Mouse (Mus musculus) MEL-GATA-1-ER (cell line): ENCODE results near the gene Pla2g4c.
"Not testable (repeated sequence)": the region's sequence is repeated elsewhere in the genome, so short reads cannot be mapped to it uniquely, and the experiment has no call there.

Experiments
- DNase-seq: peaks from one replicate; pipeline ENCODE4 v3.0.0-alpha.2; 2012; ENCODE audit warnings: low read depth; ENCODE audit errors: extremely low read depth

Gene Pla2g4c

DNA sequence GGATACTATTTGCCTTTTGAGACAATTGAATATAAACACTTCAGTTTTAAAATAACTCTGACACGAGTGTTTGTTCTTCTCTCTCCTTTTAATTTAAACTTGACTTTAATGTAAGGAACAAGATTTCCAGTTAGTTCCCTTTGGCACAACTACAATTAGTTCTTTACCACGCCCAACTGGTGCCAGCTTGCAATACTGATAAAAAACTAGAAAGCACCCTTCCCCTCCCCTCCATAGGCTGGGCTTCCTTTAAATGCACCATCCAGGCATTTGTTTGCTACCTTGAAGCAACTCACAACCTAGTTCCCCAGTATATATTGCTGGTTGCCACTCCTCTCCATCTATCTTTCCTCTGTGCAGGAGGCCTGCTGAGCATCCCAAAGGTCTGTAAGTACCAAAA is at the start of gene Pla2g4c:
TSS of gene Pla2g4c (plus strand) at position 340 of the 400 bp plus-strand sequence.
- peak; percentile 57 for DNase-seq

DNA sequence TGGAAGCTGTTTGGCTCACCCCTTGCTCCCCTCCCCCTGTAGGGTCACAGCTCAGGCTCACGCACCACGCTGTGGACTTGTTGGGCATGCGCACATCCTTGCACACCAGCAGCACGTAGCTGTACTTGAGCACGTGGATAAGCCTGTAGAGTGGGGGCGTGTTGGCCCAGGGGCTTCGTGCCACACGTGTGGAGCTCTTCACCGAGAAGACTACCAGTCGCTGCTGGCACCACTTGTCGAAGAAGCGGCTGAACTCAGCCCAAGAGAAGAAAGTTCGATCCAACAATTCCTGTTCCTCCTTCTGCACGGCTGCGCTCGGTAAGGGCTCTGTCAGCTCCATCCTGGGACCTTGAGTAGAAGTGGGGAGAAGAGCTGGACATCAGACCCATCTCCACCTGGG is 47.4 kb upstream of the Pla2g4c start, which contains the start of gene Lig1:
TSS of gene Lig1 (plus strand) at position 203 of the 400 bp plus-strand sequence.
- no peak for DNase-seq

DNA sequence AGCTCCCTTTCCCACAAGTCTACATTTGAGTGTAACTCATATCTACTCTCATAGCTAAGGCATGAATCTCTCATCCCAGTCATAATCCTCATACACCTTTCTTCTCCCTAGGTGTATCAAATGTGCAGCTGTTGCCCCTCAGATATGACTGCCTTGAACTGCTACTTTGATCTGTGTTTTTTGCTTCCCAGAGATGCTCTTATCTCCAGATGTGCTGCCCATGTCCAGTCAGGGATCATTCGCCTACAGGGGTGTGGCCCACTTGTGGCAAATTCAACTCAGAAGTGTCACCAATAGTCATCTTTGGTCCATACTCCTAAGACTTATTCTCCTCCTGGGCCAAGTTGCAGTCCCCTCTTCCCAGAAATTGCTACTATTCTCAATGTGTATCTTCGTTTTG is 46.6 kb upstream of the Pla2g4c start:
- no peak for DNase-seq

DNA sequence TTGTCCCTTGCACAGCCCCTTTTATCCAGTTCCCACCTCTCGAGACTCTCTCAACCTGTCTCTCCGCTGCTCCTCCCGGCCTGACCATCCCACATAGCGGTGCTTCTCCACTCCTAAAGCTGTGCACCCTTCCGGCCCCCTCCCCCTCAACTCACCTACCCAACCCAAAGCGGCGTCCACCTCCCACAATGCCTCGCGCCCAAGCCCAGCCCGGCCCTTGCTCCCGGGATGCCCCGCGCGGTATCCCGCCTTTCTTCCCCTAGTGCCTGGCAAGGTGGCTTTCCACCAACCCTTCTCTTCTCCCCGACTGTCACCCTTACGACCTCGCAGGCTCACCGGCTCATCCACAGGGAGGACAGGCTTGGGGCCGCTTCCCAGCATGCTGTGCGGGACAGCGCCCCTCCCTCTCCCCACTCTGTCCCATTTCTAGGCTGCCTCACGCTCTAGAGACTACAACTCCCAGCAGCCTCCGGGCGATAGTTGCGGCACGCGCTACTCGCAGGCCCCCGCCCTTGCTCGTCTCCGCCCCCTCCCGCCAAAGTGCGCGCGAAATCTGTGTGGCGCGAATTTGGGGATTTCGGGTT is 46.1 kb upstream of the Pla2g4c start, which contains the start of gene Zswim9:
TSS of gene Zswim9 (minus strand) at position 414 of the 584 bp plus-strand sequence.
- peak; percentile 79 for DNase-seq

DNA sequence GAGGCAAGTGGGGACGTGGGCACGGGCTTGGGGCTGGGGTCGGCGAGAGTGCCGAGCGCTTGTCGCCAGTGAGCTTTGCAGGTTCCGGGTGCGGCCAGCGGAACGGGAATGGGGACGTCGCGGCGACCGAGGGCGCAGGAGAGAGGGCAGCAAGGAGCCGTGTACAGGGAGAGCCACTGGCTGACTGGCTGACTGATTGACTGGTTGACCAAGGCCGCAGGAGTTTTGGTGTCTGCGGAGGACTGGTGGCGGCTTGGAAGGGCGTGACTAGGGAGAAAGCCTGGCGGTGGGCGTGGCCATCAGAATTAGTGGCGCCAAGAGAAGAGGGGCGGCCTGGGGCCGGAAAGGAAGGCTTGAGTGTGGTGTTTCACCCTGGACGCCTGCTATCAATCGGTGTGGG is 45.5 kb upstream of the Pla2g4c start:
- DNase-seq = not testable (repeated sequence)

DNA sequence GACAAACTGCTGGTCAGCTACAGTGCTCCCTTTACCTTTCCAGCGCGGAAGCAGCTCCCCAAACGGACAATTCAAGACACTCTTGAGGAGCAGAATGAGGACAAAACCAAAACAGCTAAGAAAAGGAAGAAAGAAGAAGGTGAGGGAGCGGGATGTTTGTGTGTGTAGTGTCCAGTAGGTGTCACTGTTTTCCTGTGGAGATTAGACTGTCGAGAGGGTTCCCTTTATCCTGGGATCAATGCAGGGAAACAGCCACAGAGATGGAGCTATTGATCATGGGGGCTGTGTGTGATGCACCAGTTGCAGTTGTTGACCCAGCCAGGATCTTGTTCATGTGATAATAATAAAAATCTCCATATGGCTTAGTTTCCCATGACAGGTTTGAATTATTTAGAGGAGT is 35.8 kb upstream of the Pla2g4c start:
- no peak for DNase-seq

DNA sequence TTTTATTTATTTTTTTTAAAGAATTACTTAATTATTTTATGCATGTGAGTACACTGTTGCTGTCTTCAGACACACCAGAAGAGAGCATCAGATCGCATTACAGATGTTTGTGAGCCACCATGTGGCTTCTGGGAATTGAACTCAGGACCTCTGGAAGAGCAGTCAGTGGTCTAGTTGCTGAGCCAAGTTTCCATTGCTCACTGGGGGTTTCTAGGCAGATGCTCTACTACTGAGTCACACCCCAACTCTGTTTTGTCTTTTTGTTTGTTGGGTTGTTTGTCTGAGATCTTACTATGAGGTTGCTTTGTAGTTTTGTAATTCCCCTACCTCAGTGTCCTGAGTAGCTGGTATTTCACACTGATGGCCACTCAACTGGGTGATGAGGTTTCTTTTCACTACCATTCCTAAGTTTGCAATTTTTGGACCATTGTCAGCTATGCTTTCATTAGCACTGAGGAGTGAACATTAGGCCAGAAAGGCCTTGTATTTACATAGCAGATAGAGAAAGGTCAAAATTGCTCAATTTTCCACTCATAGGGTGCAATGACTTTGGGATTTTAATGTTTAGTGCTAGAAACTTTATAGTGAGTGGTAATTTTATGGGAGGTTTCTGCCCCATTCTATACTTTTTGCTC is 34.3 kb upstream of the Pla2g4c start:
- DNase-seq = no peak

DNA sequence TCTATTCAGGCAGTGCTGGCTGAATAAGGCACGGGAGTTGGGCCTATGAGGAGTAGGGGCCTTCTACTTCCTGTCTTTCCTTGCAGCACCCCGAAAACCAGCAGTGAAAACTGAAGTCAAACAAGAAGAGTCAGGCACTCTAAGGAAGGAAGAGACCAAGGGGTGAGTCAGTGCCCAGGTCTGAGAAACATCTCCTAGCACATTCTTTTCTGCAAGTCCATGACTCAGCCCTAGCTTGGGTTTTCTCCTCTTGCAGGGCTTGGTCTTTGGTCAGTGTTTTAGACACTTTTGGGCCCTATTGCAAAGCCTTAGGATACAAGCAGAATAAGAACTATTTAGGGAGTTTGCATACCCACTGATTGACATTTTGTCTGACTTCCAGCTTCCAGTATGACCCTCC is 33.1 kb upstream of the Pla2g4c start:
- DNase-seq = no peak

DNA sequence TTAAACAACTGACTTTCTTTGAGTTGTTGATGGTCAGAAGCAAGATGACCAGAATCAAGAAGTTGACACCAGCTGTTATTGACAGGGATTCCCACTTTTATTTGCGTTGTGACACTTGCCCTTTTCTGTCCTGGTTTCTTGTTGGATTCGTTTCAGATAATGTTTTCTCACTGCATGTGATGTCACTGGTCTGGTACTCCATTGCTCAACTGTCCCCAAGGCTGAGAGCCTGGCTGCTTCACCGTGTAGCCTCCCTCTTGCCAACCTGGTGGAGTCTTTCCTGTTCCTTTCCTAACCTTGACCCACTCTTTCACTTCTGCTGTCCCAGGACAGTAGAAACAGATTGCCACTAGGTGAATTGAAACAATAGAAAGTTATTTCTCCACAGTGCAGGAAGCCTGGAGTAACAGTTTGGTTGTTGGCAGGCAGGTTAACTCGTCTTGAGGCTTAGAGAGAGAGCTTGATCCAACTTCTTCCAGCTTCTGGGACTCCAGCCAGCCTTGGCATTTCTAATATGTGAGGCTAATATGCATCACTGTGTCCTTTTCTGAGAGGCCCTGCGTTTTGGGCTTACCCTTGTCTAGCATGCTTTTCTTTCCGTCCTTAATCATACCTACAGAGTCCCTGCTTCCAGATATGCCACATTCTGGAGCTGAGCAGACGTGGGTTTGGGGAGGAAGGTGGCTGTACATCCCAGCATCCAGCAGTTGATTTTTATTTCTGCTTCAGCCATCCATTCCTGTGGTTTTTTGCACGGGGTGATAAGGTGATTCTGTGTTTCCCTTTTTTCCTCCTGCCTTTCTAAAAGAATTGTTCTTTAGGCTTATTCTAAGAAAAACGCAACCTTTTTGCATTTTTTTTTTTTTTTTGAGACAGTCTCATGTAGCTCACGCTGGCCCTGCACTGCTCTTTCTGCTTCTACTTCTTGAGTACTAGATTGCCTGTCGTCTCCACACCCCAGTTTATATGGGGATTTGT is 30.3 kb upstream of the Pla2g4c start:
- DNase-seq = peak; percentile 57

DNA sequence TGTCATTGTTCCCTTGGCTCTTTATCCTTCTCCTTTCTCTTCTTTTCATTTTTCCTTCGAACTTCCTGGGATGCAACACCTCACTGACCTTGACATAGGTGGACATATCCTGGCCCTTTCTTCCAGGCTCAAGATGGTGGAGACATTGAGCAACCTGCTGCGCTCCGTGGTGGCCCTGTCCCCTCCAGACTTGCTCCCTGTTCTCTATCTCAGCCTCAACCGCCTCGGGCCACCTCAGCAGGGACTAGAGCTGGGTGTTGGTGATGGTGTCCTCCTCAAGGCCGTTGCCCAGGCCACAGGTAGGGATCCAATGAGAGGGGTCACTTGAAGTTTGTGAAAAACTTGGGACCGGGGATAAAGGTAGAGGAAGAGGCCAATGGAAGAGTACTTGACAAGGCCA is 29.2 kb upstream of the Pla2g4c start:
- DNase-seq = no peak

DNA sequence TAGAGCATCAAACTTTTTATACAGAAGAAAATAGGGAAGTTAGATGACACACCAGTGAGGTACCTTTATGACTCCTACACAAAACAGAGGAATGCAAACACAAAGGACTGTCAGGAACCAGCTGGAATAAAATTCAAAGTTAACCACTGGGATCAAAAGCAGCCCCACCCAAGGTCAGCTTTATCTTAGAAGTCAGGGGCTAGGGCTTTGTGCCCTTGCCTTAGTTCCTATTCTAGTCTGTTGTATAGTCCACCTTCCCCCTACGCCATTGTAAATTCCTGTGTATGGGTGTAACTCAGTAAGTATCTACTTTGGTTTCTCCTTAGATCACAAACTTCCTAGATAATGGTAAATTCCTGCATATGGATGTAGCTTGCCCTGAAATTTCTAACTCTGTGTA is 26.8 kb upstream of the Pla2g4c start:
- no peak for DNase-seq

DNA sequence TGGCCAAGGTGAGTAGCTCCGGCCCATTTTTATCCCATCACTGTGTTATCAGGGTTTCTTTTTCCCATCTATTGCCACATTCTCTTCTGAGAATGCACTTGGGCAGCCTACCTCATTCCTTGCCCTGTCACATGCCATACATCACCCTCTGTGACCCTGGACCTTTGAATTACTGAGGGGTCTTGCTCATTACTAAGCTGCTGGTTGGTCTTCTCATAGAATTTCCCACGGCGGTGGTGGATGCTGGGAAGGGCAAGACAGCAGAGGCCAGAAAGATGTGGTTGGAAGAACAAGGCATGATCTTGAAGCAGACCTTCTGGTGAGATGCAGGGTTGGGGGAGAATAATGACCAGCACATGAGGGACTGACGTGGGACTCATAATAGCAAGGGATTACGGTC is 25.6 kb upstream of the Pla2g4c start:
- no peak for DNase-seq

DNA sequence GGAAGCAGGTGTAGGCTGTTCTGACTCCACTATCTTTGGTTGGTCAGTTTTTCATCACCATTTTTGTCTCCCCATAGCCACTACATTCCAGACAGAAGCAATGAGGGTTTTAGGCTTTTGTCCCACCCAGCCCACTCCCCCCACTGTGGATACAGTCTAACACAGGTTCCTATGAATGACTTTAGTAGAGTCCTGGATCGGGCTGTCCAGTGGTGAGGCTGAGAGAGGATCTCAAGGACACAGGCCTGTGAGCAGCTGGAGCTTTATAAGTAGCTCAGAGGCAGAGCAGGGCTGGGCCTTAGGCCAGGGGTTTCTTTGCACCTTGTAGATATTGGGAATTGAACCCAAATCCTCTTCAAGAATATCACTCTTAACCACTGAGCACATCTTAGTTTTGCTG is 22.8 kb upstream of the Pla2g4c start:
- DNase-seq = no peak

DNA sequence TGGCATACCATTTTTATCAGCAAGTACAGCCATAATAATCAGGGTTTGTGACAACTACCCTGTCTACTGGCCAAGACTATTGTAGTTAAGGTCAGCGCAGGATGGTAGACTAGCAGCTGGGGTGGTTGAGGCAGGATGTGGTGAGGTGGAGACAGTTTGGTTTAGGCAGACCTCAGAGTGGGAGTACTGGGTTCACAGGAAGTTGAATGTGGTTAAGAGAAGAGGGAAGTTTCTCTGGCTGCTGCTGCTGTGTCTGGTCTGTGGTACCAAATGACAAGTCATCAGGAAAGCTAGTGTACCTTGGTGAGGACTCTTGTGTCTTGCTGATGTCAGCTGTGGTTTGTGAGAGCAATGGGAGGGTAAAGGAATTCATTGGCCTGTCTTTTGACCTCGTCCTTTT is 21.7 kb upstream of the Pla2g4c start:
- DNase-seq = peak; percentile 85

DNA sequence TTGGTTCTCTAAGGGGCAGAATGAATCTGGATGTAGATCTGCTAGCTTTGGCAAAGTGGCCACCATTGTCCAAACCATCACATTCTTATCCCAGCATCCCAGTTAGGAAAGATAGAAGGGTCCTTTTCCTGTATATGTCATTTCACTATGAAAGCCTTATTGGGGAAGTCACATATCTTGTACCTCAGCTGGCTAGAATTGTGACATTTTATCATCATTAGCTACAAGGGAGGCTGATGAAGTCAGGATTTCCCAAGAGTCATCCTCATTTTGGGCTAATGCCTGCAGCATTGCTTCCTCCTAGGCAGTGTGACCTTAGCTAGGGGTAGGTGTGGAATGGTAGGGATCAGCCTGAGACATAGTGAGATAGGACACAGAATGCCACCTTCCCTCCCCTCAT is 21.1 kb upstream of the Pla2g4c start:
- DNase-seq = no peak

DNA sequence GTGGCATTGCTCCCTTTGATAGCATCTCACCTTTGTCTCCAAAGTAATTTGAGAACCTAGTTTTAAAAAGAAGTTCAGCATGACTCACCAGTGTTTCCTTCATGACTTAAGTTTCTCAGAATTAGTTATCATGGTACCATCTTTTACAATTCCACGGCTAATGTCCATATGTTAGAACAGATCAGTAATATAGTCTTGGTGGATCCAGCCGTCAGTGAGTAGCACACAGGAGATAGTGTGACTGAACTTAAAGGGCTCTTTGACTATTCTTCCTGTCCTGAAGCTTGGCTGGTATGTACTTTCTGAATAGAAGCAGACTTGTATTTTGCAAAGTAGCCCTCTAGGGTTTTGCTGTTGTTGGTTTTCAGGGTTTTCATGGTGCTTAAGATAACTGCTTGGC is 15.0 kb upstream of the Pla2g4c start:
- no peak for DNase-seq

DNA sequence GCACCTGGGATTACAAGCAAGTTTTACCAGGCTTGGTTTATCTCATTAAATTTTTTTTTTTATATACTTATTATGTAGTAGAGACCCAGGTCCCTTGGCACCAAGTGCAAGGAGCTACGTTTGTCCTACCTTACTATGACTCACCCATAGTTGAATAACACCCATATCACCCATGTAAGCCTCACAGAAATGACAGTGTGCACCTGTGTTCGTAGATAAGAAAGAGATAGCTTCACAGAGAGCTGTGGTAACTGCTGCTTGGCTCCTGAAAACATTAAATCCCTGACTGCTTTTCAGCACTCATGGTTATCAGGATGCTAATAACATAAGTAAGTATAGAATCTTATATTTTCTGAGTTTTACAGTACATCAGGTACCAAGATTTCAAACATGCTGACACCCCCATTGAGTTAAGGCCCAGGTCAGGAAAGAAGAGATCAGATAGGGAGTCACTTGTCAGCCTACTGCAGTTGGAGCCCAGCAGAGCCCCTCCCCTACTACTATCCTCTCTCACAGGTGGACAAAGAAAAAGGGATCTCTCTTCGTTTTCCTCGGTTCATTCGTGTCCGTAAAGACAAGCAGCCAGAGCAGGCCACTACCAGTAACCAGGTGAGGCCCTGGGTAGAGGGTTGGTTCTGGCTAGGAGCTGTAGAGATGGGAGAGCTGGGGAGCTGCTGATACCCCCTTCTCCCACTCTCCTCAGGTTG is 13.8 kb upstream of the Pla2g4c start:
- DNase-seq = no peak

DNA sequence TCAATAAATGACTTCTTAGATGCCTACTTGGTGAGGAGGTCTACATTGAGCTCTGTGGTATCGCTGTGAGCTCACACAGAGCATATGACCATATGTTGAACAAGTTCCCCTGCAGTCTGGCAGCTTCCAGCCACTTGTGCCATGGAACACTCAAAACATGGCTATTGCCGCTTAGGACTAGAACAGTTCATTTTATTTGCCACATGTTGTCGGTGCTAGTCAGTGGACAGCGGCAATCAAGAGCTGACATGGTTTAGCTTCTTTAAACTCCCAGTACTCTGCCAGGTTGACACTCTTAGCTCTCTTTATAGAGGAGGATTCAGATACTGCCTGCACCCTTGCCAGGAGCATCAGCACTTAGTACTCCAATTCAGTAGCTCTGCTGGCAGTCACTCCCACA is 13.1 kb upstream of the Pla2g4c start:
- DNase-seq = no peak

DNA sequence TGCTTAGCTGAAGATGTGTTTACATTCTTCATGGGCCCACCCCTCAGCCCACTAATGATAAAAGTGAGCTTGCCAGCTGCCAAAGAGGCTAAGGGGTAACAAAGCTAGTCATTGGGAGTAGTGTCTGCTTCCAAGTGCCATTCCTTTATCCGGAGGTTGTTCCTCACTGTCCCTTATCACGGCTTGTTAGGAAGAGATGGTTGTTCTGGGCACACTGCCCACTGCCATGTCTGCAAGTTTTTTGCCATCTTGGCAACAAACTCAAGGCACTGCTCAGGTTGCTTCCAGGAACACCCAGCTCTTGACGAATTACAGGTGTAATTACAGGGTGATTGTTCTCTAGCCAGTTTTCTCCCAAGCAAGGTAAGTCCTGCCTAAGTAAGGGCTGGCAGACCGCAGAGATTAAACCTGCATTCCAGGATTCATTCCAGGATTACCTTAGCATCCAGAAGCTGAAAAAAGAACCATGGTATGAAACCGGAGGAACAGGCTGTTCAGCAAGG is 10.3 kb upstream of the Pla2g4c start:
- DNase-seq = no peak

DNA sequence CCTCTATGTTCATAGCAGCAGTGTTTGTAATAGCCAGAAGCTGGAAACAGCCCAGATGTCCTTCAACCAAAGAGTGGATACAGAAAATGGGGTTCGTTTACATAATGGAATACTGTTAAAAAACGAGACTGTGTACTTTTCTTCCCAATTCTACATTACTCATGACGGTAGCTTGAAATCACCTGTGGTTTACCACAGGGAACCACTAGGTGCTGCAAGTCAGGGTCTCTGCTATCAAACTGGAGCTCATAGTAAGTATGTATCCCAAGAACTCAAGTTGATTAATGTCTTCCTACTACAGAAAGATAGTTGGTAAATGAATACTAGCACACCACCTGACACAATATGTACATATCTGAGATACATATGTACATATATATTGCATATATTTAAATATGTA is 3.0 kb upstream of the Pla2g4c start:
- no peak for DNase-seq

DNA sequence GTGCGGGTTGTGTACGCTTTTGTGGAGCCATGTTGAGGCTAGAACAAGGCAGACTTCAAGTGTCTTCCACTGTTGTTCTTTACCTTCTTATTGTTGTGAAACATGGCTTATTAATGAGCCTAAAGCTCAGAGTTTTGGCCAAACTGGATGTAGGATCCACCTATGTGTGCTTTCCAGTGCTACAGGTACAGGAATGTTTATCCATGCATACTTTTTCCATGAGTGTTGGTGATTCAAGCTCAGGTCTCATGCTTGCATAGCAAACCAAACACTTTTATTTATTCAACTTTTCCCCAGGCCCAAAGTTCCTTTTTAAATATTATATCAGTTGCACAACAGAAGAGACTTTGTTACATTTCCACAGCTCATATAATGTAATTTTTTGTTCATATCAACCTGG is 6.1 kb downstream of the Pla2g4c start:
- DNase-seq = no peak
